In the genomic region with DNA sequence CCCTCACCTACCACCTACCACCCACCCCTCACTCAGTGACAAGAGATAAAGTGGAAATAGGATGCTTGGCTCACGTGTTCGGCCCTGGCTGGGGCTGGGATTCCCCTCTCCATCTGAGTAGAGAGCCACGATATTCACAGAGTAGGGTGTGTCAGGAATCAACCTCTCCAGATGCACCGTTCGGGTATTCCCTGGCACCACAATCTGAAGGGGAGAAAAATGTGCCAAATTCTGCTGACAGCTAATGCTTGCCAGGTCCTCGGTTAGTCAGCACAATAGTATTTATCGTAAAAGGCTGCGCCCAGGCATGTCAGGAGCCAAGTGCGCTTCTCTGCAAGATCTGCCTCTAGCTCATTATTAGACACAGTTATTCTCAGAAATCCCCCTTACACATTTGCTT, we compare ENCODE assay signal across 18 mouse cellular contexts.
DNase-seq lines count a peak whose midpoint lies in the region; ATAC-seq and TF ChIP-seq lines count a peak whose summit lies in the region.
"Had no signal": no experiment of that assay in that cellular context is flagged by ENCODE, and none has a peak within 500 bp of the region (broad histone marks: within the 10 kb centered on the region; RNA-seq: fewer than 3 reads in every experiment).

No protein-coding gene starts in this region.

- ATAC-seq in hindbrain, embryonic 13.5 days (ENCODE audit: low FRiP score) = no peak
- ATAC-seq: activated CD4-positive, CD25-positive, alpha-beta regulatory T cell, adult 4 months; inflammation-experienced regulatory T-cells, adult 6 months; midbrain, embryonic 13.5 days had no signal

- no peak overlapping the region for H3K9ac ChIP-seq in hindbrain, embryonic 13.5 days
- H3K9ac ChIP-seq: midbrain, embryonic 13.5 days; neural tube, embryonic 12.5 days had no signal

- H3K27me3 ChIP-seq in hindbrain, embryonic 13.5 days = no peaks in the 10 kb centered on the region
- H3K27me3 ChIP-seq: midbrain, embryonic 13.5 days; neural tube, embryonic 12.5 days had no signal

- H3K9me3 ChIP-seq in hindbrain, embryonic 13.5 days = no peaks in the 10 kb centered on the region
- H3K9me3 ChIP-seq: G1E; midbrain, embryonic 13.5 days; neural tube, embryonic 12.5 days had no signal

- H3K4me2 ChIP-seq in hindbrain, embryonic 13.5 days = no peak overlapping the region
- H3K4me2 ChIP-seq: midbrain, embryonic 13.5 days; neural tube, embryonic 12.5 days had no signal

- no peaks in the 10 kb centered on the region for H3K36me3 ChIP-seq in hindbrain, embryonic 13.5 days
- H3K36me3 ChIP-seq: G1E; midbrain, embryonic 13.5 days; neural tube, embryonic 12.5 days had no signal

- peaks cover 8% of the 10 kb centered on the region for H3K4me1 ChIP-seq in embryonic fibroblast, embryonic 13.5 days (ENCODE audit: control insufficient read depth, insufficient read depth, low read length)
- no peaks in the 10 kb centered on the region for H3K4me1 ChIP-seq in hindbrain, embryonic 13.5 days (replicated peaks)
- H3K4me1 ChIP-seq: midbrain, embryonic 13.5 days; neural tube, embryonic 12.5 days had no signal

- H3K4me3 ChIP-seq in embryonic fibroblast, embryonic 13.5 days (ENCODE audit: insufficient read depth, low read length) = no peak overlapping the region
- H3K4me3 ChIP-seq in hindbrain, embryonic 13.5 days = no peak overlapping the region
- H3K4me3 ChIP-seq: midbrain, embryonic 13.5 days; neural tube, embryonic 12.5 days had no signal

- peak; percentile 6 to 7 for DNase-seq in cerebellum, postnatal 25 days
- no peak for DNase-seq in cerebellum, postnatal 36 days
- DNase-seq in lung, adult 18-20 months = peak; percentile 4 to 7
- DNase-seq in lung, postnatal 14 days = no peak
- DNase-seq in layer of hippocampus, adult 9-10 months (ENCODE audit: low spot score) = peak; percentile 2
- no peak for DNase-seq in c-Kit-positive CD71-positive TER-119-positive erythroid progenitor cells, embryonic 14.5 days (ENCODE audit: low spot score)
- DNase-seq: B cell, adult 2 months; cerebellum, adult 9-11 months; lung, postnatal 36 days; spleen, adult 18-20 months had no signal

- peak overlapping the region; percentile 67 for H3K27ac ChIP-seq in embryonic fibroblast, embryonic 13.5 days (ENCODE audit: insufficient read depth, low read length)
- no peak overlapping the region for H3K27ac ChIP-seq in hindbrain, embryonic 13.5 days
- H3K27ac ChIP-seq: kidney, postnatal 0 days; midbrain, embryonic 13.5 days; neural tube, embryonic 12.5 days had no signal

- 87% methylated on average over 9 of the region's 9 CpGs for WGBS in hindbrain, embryonic 13.5 days

- TF ChIP-seq POLR2A in embryonic fibroblast, embryonic 13.5 days (IDR thresholded peaks at IDR 0.05; ENCODE audit: low read depth, low read length) = no peak

- no peak for TF ChIP-seq CTCF in embryonic fibroblast, embryonic 13.5 days (IDR thresholded peaks at IDR 0.05; ENCODE audit: borderline replicate concordance, insufficient read depth, low read length)

Comparison
In these comparisons a context has a peak if more than half of its experiments do, and no peak if none do; other contexts are left out.
1. DNase-seq: peak in cerebellum, postnatal 25 days (2 of 2), lung, adult 18-20 months (2 of 2) and layer of hippocampus, adult 9-10 months (single experiment); none in cerebellum, postnatal 36 days (0 of 2), lung, postnatal 14 days (single experiment) and c-Kit-positive CD71-positive TER-119-positive erythroid progenitor cells, embryonic 14.5 days (single experiment).